20 mouse cellular contexts compared by ENCODE assay signal in the genomic region with DNA sequence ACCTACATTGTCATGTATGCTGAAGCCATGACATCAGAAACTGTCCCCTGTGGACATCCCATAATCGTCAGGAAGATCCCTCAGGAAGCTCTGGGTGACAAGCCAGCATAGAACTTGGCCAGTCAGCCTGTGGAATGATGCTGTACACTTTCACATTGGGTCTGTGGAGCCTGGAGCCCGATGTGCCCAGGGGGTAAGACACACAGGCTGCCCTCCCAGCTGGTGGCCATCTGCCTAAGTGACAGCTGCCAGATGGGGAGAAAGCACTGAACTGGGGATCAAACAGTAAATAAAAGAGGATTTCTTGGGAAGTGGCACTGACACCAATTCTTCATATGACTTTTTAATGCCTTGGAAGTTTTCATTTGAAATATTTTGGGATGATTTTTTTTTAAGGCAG.
A peak's percentile ranks its signal among the peaks of the same experiment; 100 is the strongest.
DNase-seq lines count a peak whose midpoint lies in the region; ATAC-seq lines count a peak whose summit lies in the region.
"Had no signal": no experiment of that assay in that cellular context is flagged by ENCODE, and none has a peak within 500 bp of the region (broad histone marks: within the 10 kb centered on the region; RNA-seq: fewer than 3 reads in every experiment).

No protein-coding gene starts in this region.

- DNase-seq in cerebellum, adult 9-11 months: peak; percentile 7
- DNase-seq in cerebellum, adult 8-10 months: no peak
- DNase-seq in hindbrain, embryonic 11.5 days (ENCODE audit: low spot score): peak; percentile 25
- no peak for DNase-seq in hindbrain, embryonic 14.5 days (ENCODE audit: low spot score)
- DNase-seq in neural tube, embryonic 11.5 days (ENCODE audit: low spot score): peak; percentile 18
- DNase-seq in neural tube, embryonic 10.5 days (ENCODE audit: extremely low spot score, low spot score): no peak
- peak; percentile 32 for DNase-seq in retina, postnatal 1 day
- no peak for DNase-seq in left cerebral cortex, adult 9 months (ENCODE audit: low spot score in 2 of 2)
- DNase-seq: adrenal gland, adult 8-10 months; gastrocnemius, postnatal 10 days; heart, adult 2 months; lung, postnatal 10 days; right cerebral cortex, postnatal 14 days had no signal

- 39% methylated on average over 2 of the region's 2 CpGs for WGBS in hindbrain, embryonic 11.5 days
- WGBS in hindbrain, embryonic 14.5 days: 36% methylated on average over 2 of the region's 2 CpGs
- 47% methylated on average over 2 of the region's 2 CpGs for WGBS in neural tube, embryonic 11.5 days

- no peaks in the 10 kb centered on the region for H3K36me3 ChIP-seq in hindbrain, embryonic 11.5 days (ENCODE audit: control insufficient read depth, insufficient read depth, low read length)
- no peaks in the 10 kb centered on the region for H3K36me3 ChIP-seq in hindbrain, embryonic 14.5 days (replicated peaks; ENCODE audit: control insufficient read depth, insufficient read depth)
- no peaks in the 10 kb centered on the region for H3K36me3 ChIP-seq in neural tube, embryonic 11.5 days (ENCODE audit: control insufficient read depth, insufficient read depth, low read length)
- H3K36me3 ChIP-seq: embryonic facial prominence, embryonic 15.5 days; heart, embryonic 15.5 days; hindbrain, embryonic 13.5 days; liver, embryonic 15.5 days had no signal

- no peak for ATAC-seq in hindbrain, embryonic 11.5 days (ENCODE audit: low FRiP score)
- ATAC-seq in hindbrain, embryonic 14.5 days (ENCODE audit: low FRiP score): no peak
- no peak for ATAC-seq in neural tube, embryonic 11.5 days (ENCODE audit: insufficient read depth, low FRiP score, low TSS enrichment)
- ATAC-seq: intestine, postnatal 0 days had no signal

- H3K27ac ChIP-seq in hindbrain, embryonic 11.5 days (ENCODE audit: low read depth, low read length): no peak overlapping the region
- H3K27ac ChIP-seq in hindbrain, embryonic 14.5 days: no peak overlapping the region
- no peak overlapping the region for H3K27ac ChIP-seq in neural tube, embryonic 11.5 days (ENCODE audit: low read depth, low read length)
- H3K27ac ChIP-seq: embryonic facial prominence, embryonic 15.5 days; heart, adult 2 months; heart, embryonic 15.5 days; hindbrain, embryonic 13.5 days; kidney, postnatal 0 days; layer of hippocampus, adult 2 months; liver, embryonic 15.5 days had no signal

- no peak overlapping the region for H3K4me2 ChIP-seq in hindbrain, embryonic 11.5 days (replicated peaks; ENCODE audit: low read depth, low read length)
- no peak overlapping the region for H3K4me2 ChIP-seq in hindbrain, embryonic 14.5 days (replicated peaks)
- H3K4me2 ChIP-seq in neural tube, embryonic 11.5 days (ENCODE audit: low read depth): no peak overlapping the region
- H3K4me2 ChIP-seq: embryonic facial prominence, embryonic 15.5 days; heart, embryonic 15.5 days; hindbrain, embryonic 13.5 days; liver, embryonic 15.5 days had no signal

- H3K4me3 ChIP-seq in hindbrain, embryonic 11.5 days (ENCODE audit: low read depth, low read length): no peak overlapping the region
- H3K4me3 ChIP-seq in hindbrain, embryonic 14.5 days (replicated peaks; ENCODE audit: low read length): no peak overlapping the region
- H3K4me3 ChIP-seq in neural tube, embryonic 11.5 days (ENCODE audit: low read depth, low read length): no peak overlapping the region
- H3K4me3 ChIP-seq: embryonic facial prominence, embryonic 15.5 days; heart, adult 2 months; heart, embryonic 15.5 days; hindbrain, embryonic 13.5 days; layer of hippocampus, adult 2 months; liver, embryonic 15.5 days had no signal

- H3K9me3 ChIP-seq in hindbrain, embryonic 11.5 days (ENCODE audit: control insufficient read depth, low read length): no peaks in the 10 kb centered on the region
- H3K9me3 ChIP-seq in hindbrain, embryonic 14.5 days (ENCODE audit: control insufficient read depth, low read length): no peaks in the 10 kb centered on the region
- H3K9me3 ChIP-seq in neural tube, embryonic 11.5 days (ENCODE audit: control insufficient read depth, low read length): no peaks in the 10 kb centered on the region
- H3K9me3 ChIP-seq: embryonic facial prominence, embryonic 15.5 days; heart, embryonic 15.5 days; hindbrain, embryonic 13.5 days; liver, embryonic 15.5 days had no signal

- H3K27me3 ChIP-seq in hindbrain, embryonic 11.5 days (ENCODE audit: control insufficient read depth, insufficient read depth, low read length): no peaks in the 10 kb centered on the region
- no peaks in the 10 kb centered on the region for H3K27me3 ChIP-seq in hindbrain, embryonic 14.5 days (ENCODE audit: control insufficient read depth, insufficient read depth, low read length)
- H3K27me3 ChIP-seq in neural tube, embryonic 11.5 days (ENCODE audit: control insufficient read depth, insufficient read depth, low read length): no peaks in the 10 kb centered on the region
- H3K27me3 ChIP-seq: embryonic facial prominence, embryonic 15.5 days; heart, embryonic 15.5 days; hindbrain, embryonic 13.5 days; liver, embryonic 15.5 days had no signal

- no peak overlapping the region for H3K9ac ChIP-seq in hindbrain, embryonic 11.5 days (ENCODE audit: low read depth, low read length)
- no peak overlapping the region for H3K9ac ChIP-seq in hindbrain, embryonic 14.5 days
- H3K9ac ChIP-seq in neural tube, embryonic 11.5 days (ENCODE audit: low read length): no peak overlapping the region
- H3K9ac ChIP-seq: embryonic facial prominence, embryonic 15.5 days; heart, embryonic 15.5 days; hindbrain, embryonic 13.5 days; liver, embryonic 15.5 days had no signal

- no peaks in the 10 kb centered on the region for H3K4me1 ChIP-seq in hindbrain, embryonic 11.5 days (replicated peaks; ENCODE audit: control insufficient read depth, insufficient read depth, low read length)
- no peaks in the 10 kb centered on the region for H3K4me1 ChIP-seq in hindbrain, embryonic 14.5 days (replicated peaks; ENCODE audit: control insufficient read depth, insufficient read depth, low read length)
- no peaks in the 10 kb centered on the region for H3K4me1 ChIP-seq in neural tube, embryonic 11.5 days (ENCODE audit: control insufficient read depth, insufficient read depth, low read length)
- H3K4me1 ChIP-seq: embryonic facial prominence, embryonic 15.5 days; heart, embryonic 15.5 days; liver, embryonic 15.5 days had no signal

Comparison
In these comparisons a context has a peak if more than half of its experiments do, and no peak if none do; other contexts are left out.
1. DNase-seq: peak in cerebellum, adult 9-11 months (single experiment), hindbrain, embryonic 11.5 days (single experiment), neural tube, embryonic 11.5 days (single experiment) and retina, postnatal 1 day (single experiment); none in cerebellum, adult 8-10 months (single experiment), hindbrain, embryonic 14.5 days (single experiment), neural tube, embryonic 10.5 days (single experiment) and left cerebral cortex, adult 9 months (0 of 2).